Mouse (Mus musculus) embryonic fibroblast, embryonic 13.5 days (primary cell): ENCODE results near the gene Akr1c21.

ENCODE experiments used
- CTCF ChIP-seq: IDR thresholded peaks from 2 replicates; pipeline ENCODE4 v1.5.1; 2011; ENCODE audit warnings: mild to moderate bottlenecking, control low read depth, low read length, moderate library complexity, borderline replicate concordance; ENCODE audit not compliant: insufficient read depth
- POLR2A ChIP-seq: IDR thresholded peaks from 2 replicates; pipeline ENCODE4 v1.6.1; 2011; ENCODE audit warnings: low read depth, mild to moderate bottlenecking, control low read depth, low read length, moderate library complexity

- no peak for TF ChIP-seq CTCF
- TF ChIP-seq POLR2A = no peak
Observed at GRCm38 (mm10) chr13:4560500-4560899, 13.4 kb upstream of the Akr1c21 start.
